Mouse (Mus musculus) cerebellum, adult (tissue): Measurements from ENCODE around the gene Cib3.
A peak's percentile ranks its signal among the peaks of the same experiment; 100 is the strongest.

ENCODE experiments used
- ATAC-seq: cut with Nextera tagmentation; 2 replicates; pipeline ENCODE4 v1.9.2; 2017; ENCODE audit warnings: mild to moderate bottlenecking, moderate library complexity, mixed read lengths; ENCODE audit not compliant: insufficient number of reproducible peaks, low FRiP score, low TSS enrichment

The Cib3 gene

DNA sequence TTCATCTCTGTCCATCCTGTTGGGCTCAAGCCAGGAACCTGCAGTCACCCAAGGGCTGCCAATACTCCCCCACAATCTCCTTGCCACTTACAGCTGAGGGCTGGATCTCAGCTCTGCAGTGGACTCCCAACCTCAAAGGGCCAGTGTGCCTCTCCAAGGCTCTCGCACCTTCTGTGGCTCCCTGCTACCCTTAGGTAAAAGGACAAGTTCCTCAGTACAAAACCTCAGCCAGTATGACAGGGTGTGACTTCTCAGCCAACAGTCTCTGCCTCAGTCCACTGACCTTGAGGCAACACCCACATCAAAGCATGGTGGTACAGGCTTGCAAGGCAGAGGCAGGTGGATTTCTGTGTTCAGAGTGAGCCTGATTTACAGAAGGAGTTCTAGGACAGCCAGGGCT, 791 bp downstream of the Cib3 start:
- no peak for ATAC-seq

DNA sequence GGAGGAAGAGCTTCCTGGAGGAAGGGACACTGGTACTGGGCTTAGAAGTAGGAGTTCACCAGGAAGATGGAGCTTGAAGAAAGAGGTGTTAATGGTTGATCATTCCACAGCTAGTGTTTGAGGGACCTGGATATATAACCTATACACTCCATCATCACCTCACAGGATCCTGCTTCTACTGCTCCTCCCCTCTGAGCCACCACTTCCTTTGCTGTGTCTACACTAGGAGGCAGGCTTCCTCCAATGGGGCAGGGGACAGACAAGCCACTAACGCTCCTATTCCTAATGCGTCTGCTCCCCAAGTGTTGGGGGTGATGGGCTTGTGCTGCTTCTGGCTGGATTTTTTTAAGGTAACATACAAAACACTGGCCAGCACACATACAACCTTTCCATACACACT, 1.9 kb downstream of the Cib3 start:
- no peak for ATAC-seq

DNA sequence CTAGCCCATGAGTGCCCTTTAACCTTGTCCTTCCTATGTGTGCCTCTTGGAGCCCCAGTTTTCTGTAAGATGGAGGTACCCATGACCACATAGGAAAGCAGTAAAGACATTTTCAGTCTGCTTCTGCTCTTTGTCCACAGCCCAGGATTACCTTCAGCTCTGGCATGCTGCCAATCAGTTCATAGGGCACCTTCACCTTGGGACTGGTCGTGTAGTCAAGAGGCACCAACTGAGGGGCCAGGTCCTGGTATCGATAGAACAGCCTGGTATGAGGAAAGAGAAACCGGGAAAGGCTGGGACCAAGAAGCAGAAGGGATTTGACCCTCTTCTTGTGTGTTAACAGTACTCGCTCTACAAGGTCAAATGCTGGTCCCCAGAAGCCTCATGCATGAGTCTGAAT, 2.4 kb downstream of the Cib3 start:
- no peak for ATAC-seq

- no peak for ATAC-seq
These were observed 4.1 kb downstream of the Cib3 start for GRCm38 (mm10) chr8:72208582-72208981.

DNA sequence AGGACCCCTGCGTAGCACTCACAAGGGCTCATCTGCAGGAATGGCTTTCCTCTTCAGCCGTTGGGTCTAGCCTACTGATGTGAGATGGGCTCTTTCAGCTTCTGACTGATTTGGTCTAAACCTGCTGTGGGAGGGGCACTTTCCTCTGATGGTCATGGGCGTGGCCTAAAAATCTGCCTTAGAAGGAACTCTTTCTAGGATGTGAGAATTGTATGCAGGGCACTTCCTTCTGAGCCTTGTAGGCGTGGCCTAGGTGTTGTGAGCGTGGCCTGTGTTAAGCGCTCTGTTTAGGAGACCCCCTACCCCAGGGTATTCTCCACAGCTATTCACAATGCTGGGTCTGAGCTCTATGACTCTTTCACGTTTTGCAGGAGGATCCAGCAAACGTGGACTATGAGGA, 14.6 kb downstream of the Cib3 start:
- no peak for ATAC-seq

- ATAC-seq: no peak
These were observed 20.6 kb downstream of the Cib3 start for GRCm38 (mm10) chr8:72192065-72192464.

- no peak for ATAC-seq
These were observed 22.5 kb downstream of the Cib3 start for GRCm38 (mm10) chr8:72190215-72190539.

DNA sequence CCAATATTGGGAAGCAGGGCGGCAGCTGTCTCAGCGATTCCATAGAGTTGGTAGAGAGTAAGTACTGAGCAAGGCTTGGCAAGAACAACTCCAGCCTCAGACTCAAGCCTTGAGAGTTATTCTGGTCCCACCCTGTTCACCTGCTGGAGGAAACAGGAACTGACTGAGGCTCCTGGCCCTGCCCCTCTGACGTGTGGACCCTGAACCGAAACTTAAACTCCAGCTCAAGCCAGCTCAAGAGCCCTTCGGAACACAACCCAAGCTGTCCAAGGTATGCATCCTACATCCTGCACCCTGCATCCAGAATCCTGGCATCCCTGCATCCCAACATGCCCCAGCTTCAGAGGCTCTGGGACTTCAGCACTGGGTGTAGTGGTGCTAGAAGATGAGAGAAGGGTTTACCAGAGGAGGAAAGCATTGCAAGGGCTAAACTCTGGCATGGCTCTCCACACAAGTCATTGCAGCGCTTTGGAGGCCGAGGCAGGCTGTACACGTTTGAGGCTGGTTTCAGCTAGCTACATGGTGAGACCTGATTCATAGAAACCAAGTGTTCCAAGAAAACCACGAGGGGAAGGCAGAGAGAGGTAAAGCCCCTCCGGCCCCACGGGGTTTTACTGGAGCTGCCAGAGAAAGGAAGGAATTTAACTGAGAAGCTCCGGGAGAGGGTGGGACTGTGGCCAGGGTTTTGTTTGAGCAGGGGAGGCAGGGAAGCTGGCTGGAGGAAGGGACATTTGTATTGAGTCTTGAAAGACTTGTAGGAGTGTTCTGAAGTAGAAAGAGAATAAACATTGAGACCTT, 23.0 kb downstream of the Cib3 start, which contains the start of gene Hsh2d:
Gene Hsh2d, plus strand, starts transcription at position 222 of the 798 bp plus-strand sequence.
- ATAC-seq: no peak

GRCm38 (mm10) chr8:72187793-72188331, 24.8 kb downstream of the Cib3 start:
- no peak for ATAC-seq

DNA sequence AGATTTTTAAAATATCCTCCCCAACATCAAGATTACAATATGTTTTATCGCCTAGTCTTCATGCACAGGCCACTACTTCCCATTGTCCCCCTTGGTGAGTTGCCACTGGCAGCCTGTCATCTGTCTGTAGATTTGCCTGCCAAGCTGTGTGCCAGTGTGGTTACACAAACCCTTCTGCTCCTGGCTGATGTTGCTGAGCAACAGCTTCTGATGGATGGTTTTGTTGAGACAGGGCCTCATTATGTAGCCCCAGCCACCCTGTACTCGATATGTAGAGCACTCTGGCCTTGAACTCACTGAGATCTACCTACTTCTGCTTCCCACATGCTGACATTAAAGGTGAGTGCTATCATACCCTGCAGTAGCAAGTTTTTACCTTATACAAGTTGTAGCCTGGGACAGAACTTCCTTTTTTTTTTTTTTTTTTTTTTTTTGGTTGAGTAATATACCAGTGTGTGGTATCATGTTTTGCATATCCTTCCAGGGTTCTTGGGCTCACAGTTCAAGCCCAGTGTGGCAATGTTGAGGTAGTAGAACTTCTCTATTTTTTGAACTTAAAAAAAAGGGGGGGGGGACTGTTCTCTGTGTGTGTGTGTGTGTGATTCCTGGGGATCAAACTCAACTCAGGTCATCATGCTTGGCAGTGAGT, 29.0 kb downstream of the Cib3 start:
- no peak for ATAC-seq

GRCm38 (mm10) chr8:72177346-72177925, 35.2 kb downstream of the Cib3 start:
- peak; percentile 60 for ATAC-seq

GRCm38 (mm10) chr8:72169681-72170249, 42.9 kb downstream of the Cib3 start:
- no peak for ATAC-seq

DNA sequence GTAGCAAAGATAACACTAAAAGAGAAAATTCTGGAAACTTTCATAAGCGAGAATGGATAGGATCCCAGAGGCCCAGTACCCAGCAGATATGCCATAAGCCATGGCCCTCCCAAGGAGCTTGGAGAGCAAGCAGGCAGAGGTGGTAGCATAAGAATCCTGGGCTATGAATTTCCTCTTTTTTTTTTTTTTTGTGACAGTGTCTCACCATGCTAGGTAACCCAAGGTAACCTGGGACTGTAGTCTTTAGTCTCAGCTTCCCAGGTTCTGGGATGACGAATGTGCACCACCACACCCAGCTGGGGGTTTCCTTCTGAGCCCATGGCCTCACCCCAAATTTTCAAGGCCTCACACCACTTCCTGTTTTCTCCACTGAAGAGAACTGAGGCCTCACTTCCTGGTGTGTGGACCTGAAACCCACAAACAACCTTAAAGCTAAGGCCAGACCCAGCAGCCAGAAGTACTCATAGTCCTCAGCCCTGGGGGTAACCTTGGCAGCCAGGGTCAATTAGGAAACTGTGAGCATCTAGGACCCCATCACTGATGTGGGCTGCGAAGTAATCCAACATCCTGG, 43.5 kb downstream of the Cib3 start:
- no peak for ATAC-seq

DNA sequence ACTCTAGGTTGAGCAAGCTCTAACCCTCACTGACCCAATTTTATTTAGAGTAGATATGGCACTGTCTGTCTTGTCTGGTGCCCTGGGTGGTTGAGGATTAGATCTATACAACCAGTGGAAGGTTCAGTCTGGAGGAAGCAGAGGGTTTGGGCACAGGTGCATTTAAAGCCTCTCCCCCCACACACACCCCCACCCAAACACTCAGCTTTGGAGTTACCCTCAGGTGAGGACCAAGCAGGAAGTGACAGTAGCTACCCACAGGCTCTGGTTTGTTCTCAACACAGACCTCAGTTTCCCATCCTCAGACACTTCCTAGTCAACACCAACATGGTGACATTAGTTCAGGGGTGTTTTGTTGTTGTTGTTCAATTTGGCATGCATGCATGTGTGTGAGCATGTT, 49.8 kb downstream of the Cib3 start:
- no peak for ATAC-seq

GRCm38 (mm10) chr8:72160707-72161697, 51.6 kb downstream of the Cib3 start, which contains the start of gene Rab8a:
Gene Rab8a (plus strand): TSS chr8:72161200.
- ATAC-seq: peak; percentile 96

DNA sequence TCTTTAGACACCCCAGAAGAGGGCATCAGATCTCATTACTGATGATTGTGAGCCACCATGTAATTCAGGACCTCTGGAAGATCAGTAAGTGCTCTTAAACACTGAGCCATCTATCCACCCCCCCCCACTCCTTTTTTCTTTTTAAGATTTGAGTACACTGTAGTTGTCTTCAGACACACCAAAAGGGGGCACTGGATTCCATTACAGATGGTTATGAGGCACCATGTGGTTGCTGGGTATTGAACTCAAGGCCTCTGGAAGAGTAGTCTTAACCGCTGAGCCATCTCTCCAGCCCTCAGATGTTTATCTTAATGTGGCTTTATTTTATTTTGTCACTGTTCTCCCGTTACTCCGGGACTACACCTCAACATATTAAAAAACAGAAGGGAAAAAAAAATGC, 52.6 kb downstream of the Cib3 start:
- ATAC-seq: no peak

DNA sequence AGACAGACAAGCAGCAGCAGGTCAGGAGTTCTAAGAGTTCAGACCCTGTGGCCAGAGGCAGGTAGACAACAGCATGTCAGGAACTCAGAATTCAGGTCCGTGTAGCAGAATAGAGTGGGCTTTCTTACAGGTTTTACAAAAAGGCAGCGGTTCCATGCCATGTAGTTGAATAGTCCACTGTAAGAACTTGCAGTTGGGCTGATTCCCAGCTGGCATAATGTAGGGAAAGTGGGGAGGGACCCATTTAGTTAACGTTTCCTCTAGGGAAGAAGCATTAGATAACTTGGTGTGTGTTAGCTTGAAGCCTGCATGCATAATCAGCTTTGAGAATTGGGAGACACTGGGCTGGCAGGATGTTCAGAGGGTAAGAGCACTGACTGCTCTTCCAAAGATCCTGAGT, 53.9 kb downstream of the Cib3 start:
- ATAC-seq: no peak

- no peak for ATAC-seq
These were observed 54.5 kb downstream of the Cib3 start for GRCm38 (mm10) chr8:72158096-72158495.
